ENCODE assay signal across 22 mouse cellular contexts in the genomic region with DNA sequence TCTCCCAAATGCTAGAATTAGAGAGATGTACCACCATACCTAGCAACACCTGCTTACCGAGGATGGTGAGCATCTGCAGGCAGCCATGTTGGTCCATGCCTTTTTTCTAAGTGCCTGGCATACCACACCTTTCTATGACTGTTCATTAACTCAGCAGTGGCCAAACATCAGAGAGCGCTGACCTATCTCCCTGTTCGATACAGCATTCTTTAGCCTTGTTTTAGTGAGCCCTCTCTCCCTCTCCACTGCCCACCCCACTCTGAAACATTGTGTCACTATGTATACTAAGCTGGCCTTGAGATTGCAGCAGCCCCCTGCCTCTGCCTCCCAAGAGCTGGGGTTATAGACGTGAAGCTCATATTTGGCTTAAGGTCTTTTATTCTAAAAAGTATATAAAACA. TPM values are rescaled to one million over a fixed set of nuclear protein-coding genes. Genes with fewer than 3 reads are reported as not detected.
A peak's percentile ranks its signal among the peaks of the same experiment; 100 is the strongest.
DNase-seq lines count a peak whose midpoint lies in the region; ATAC-seq and TF ChIP-seq lines count a peak whose summit lies in the region.
"Had no signal": no experiment of that assay in that cellular context is flagged by ENCODE, and none has a peak within 500 bp of the region (broad histone marks: within the 10 kb centered on the region; RNA-seq: fewer than 3 reads in every experiment).

No protein-coding gene starts in this region.

- H3K36me3 ChIP-seq in kidney, adult 2 months (ENCODE audit: control insufficient read depth, insufficient read depth, low read length), result no peaks in the 10 kb centered on the region
- no peaks in the 10 kb centered on the region for H3K36me3 ChIP-seq in kidney, embryonic 14.5 days (ENCODE audit: control insufficient read depth, insufficient read depth, low read length)
- H3K36me3 ChIP-seq in testis, adult 2 months (ENCODE audit: control insufficient read depth, insufficient read depth, low read length), result no peaks in the 10 kb centered on the region; the same call in 1 of the 2 replicates
- no peaks in the 10 kb centered on the region for H3K36me3 ChIP-seq in liver, embryonic 15.5 days (replicated peaks)
- 0 out of 2 replicates have a peak, but pooled peaks cover 3% of the 10 kb centered on the region for H3K36me3 ChIP-seq in limb, embryonic 10.5 days
- H3K36me3 ChIP-seq: embryonic facial prominence, embryonic 12.5 days; forebrain, embryonic 15.5 days; heart, embryonic 10.5 days had no signal

- H3K27ac ChIP-seq in kidney, adult 2 months (ENCODE audit: insufficient read depth, low read depth, low read length), result no peak overlapping the region
- no peak overlapping the region for H3K27ac ChIP-seq in kidney, embryonic 14.5 days (ENCODE audit: low read depth, low read length)
- H3K27ac ChIP-seq in testis, adult 2 months (ENCODE audit: control insufficient read depth, insufficient read depth, low read depth, low read length), result 0 out of 2 replicates have a peak overlapping the region, but pooled peaks have one; percentile 6
- H3K27ac ChIP-seq in liver, embryonic 15.5 days (replicated peaks), result no peak overlapping the region
- H3K27ac ChIP-seq in limb, embryonic 10.5 days, result no peak overlapping the region
- H3K27ac ChIP-seq: embryonic facial prominence, embryonic 12.5 days; forebrain, embryonic 15.5 days; heart, embryonic 10.5 days had no signal

- no peak for TF ChIP-seq POLR2A in kidney, adult 2 months (IDR thresholded peaks at IDR 0.05; ENCODE audit: low read depth, low read length)
- TF ChIP-seq POLR2A in testis, adult 2 months (IDR thresholded peaks at IDR 0.05; ENCODE audit: control insufficient read depth, low read depth, low read length), result no peak

- no peak overlapping the region for H3K9ac ChIP-seq in kidney, embryonic 14.5 days (ENCODE audit: low read depth, low read length)
- no peak overlapping the region for H3K9ac ChIP-seq in liver, embryonic 15.5 days
- H3K9ac ChIP-seq: embryonic facial prominence, embryonic 12.5 days; forebrain, embryonic 15.5 days had no signal

- H3K4me3 ChIP-seq in kidney, adult 2 months (ENCODE audit: insufficient read depth, low read depth, low read length), result no peak overlapping the region
- H3K4me3 ChIP-seq in kidney, embryonic 14.5 days (ENCODE audit: low read length), result no peak overlapping the region
- no peak overlapping the region for H3K4me3 ChIP-seq in testis, adult 2 months (ENCODE audit: control insufficient read depth, low read depth, low read length)
- no peak overlapping the region for H3K4me3 ChIP-seq in liver, embryonic 15.5 days (replicated peaks)
- no peak overlapping the region for H3K4me3 ChIP-seq in limb, embryonic 10.5 days
- H3K4me3 ChIP-seq: embryonic facial prominence, embryonic 12.5 days; forebrain, embryonic 15.5 days; heart, embryonic 10.5 days had no signal

- ATAC-seq in kidney, embryonic 14.5 days (ENCODE audit: low FRiP score, low TSS enrichment), result no peak
- ATAC-seq in liver, embryonic 15.5 days (ENCODE audit: insufficient read depth), result peak; percentile 56; the same call in 1 of the 2 replicates
- ATAC-seq: activated CD4-positive, CD25-positive, alpha-beta regulatory T cell, adult 4 months; forebrain, embryonic 15.5 days; Patski had no signal

- H3K9me3 ChIP-seq in kidney, embryonic 14.5 days (ENCODE audit: control insufficient read depth, low read length), result no peaks in the 10 kb centered on the region
- H3K9me3 ChIP-seq in liver, embryonic 15.5 days (replicated peaks), result no peaks in the 10 kb centered on the region
- H3K9me3 ChIP-seq in limb, embryonic 10.5 days (replicated peaks), result no peaks in the 10 kb centered on the region
- H3K9me3 ChIP-seq: embryonic facial prominence, embryonic 12.5 days; forebrain, embryonic 15.5 days; heart, embryonic 10.5 days had no signal

- TF ChIP-seq CTCF in kidney, adult 2 months (conservative IDR thresholded peaks at IDR 0.05; ENCODE audit: insufficient read depth, insufficient read length, low read depth, low read length), result no peak
- TF ChIP-seq CTCF in testis, adult 2 months (IDR thresholded peaks at IDR 0.05; ENCODE audit: control insufficient read depth, insufficient read depth, insufficient replicate concordance, low read depth, low read length), result no peak

- 44% methylated on average over 4 of the region's 4 CpGs for WGBS in kidney, adult 2 months
- WGBS in kidney, embryonic 14.5 days, result 89% methylated on average over 4 of the region's 4 CpGs
- WGBS in liver, embryonic 15.5 days (ENCODE audit: insufficient replicate concordance), result 60% methylated on average over 4 of the region's 4 CpGs
- WGBS in limb, embryonic 10.5 days, result 93% methylated on average over 4 of the region's 4 CpGs

- H3K27me3 ChIP-seq in kidney, adult 2 months (replicated peaks; ENCODE audit: control insufficient read depth, insufficient read depth, low read length), result no peaks in the 10 kb centered on the region
- no peaks in the 10 kb centered on the region for H3K27me3 ChIP-seq in kidney, embryonic 14.5 days (ENCODE audit: control insufficient read depth, insufficient read depth, low read length)
- H3K27me3 ChIP-seq in testis, adult 2 months (ENCODE audit: control insufficient read depth, insufficient read depth, low read length), result no peaks in the 10 kb centered on the region
- H3K27me3 ChIP-seq in liver, embryonic 15.5 days, result no peaks in the 10 kb centered on the region
- H3K27me3 ChIP-seq in limb, embryonic 10.5 days (ENCODE audit: low read depth, poor library complexity, severe bottlenecking), result no peaks in the 10 kb centered on the region
- H3K27me3 ChIP-seq: CH12.LX; embryonic facial prominence, embryonic 12.5 days; forebrain, embryonic 15.5 days; Patski had no signal

- H3K4me1 ChIP-seq in kidney, adult 2 months (ENCODE audit: control insufficient read depth, insufficient read depth, low read length), result peaks cover 5% of the 10 kb centered on the region; the same call in 1 of the 2 replicates
- H3K4me1 ChIP-seq in kidney, embryonic 14.5 days (ENCODE audit: control insufficient read depth, insufficient read depth, low read length), result peaks cover 7% of the 10 kb centered on the region; the same call in 1 of the 2 replicates
- H3K4me1 ChIP-seq in testis, adult 2 months (ENCODE audit: control insufficient read depth, insufficient read depth, low read length), result no peaks in the 10 kb centered on the region; the same call in 1 of the 2 replicates
- peaks cover 41% of the 10 kb centered on the region for H3K4me1 ChIP-seq in liver, embryonic 15.5 days (replicated peaks)
- H3K4me1 ChIP-seq in limb, embryonic 10.5 days, result 0 out of 2 replicates have a peak, but pooled peaks cover 3% of the 10 kb centered on the region

- DNase-seq in kidney, adult 2 months, result peak; percentile 65
- DNase-seq in testis, postnatal 10 days (ENCODE audit: low spot score), result no peak
- DNase-seq in gastrocnemius, postnatal 25 days, result no peak
- DNase-seq in limb, embryonic 10.5 days (ENCODE audit: low spot score), result no peak
- DNase-seq: cerebellum, adult 11-12 months; cerebellum, adult 9-10 months had no signal

- H3K4me2 ChIP-seq in kidney, embryonic 14.5 days (replicated peaks; ENCODE audit: low read depth, low read length), result no peak overlapping the region
- no peak overlapping the region for H3K4me2 ChIP-seq in liver, embryonic 15.5 days
- H3K4me2 ChIP-seq: embryonic facial prominence, embryonic 12.5 days; forebrain, embryonic 15.5 days had no signal

RNA-seq across cellular contexts. Expression of gene Bcr, which starts 6.7 kb away (rescaled TPM):
- polyA plus RNA-seq in kidney, adult 2 months (2012; rRNA removed), result 28.4 and 28.7 TPM in 2 replicates
- polyA plus RNA-seq in kidney, embryonic 14.5 days (2014; fragmentation: Nextera tagmentation; extraction: Ambion mirVana), result 9.2 and 10.0 TPM in 2 replicates
- 11.7 and 15.0 TPM in 2 replicates for polyA plus RNA-seq in testis, adult 2 months (2012; rRNA removed)
- polyA plus RNA-seq in liver, embryonic 15.5 days (2015; fragmentation: Nextera tagmentation; extraction: Ambion mirVana), result 1.3 and 1.9 TPM in 2 replicates
- 1 to 10 TPM; 3.6 to 4.8 TPM for total RNA-seq in gastrocnemius, postnatal 25 days (2021)
- 7.0 and 7.6 TPM in 2 replicates for polyA plus RNA-seq in limb, embryonic 10.5 days (2016; fragmentation: Nextera tagmentation; extraction: Ambion mirVana)

RNA-seq across cellular contexts. Expression of gene Rab36, which starts 16.8 kb away (rescaled TPM):
- polyA plus RNA-seq in kidney, adult 2 months (2012; rRNA removed), result 9.5 and 9.9 TPM in 2 replicates
- 9.6 and 11.8 TPM in 2 replicates for polyA plus RNA-seq in kidney, embryonic 14.5 days (2014; fragmentation: Nextera tagmentation; extraction: Ambion mirVana)
- polyA plus RNA-seq in testis, adult 2 months (2012; rRNA removed), result 29.3 and 35.3 TPM in 2 replicates
- polyA plus RNA-seq in liver, embryonic 15.5 days (2015; fragmentation: Nextera tagmentation; extraction: Ambion mirVana), result 1.7 and 2.1 TPM in 2 replicates
- under 1 TPM; 0.46 to 0.54 TPM for total RNA-seq in gastrocnemius, postnatal 25 days (2021)
- 10.6 and 13.2 TPM in 2 replicates for polyA plus RNA-seq in limb, embryonic 10.5 days (2016; fragmentation: Nextera tagmentation; extraction: Ambion mirVana)

RNA-seq across cellular contexts. Expression of gene Rsph14, which starts 21.3 kb away (rescaled TPM):
- polyA plus RNA-seq in kidney, adult 2 months (2012; rRNA removed), result not detected in 2 replicates
- polyA plus RNA-seq in kidney, embryonic 14.5 days (2014; fragmentation: Nextera tagmentation; extraction: Ambion mirVana), result not detected in 2 replicates
- polyA plus RNA-seq in testis, adult 2 months (2012; rRNA removed), result 43.2 and 43.4 TPM in 2 replicates
- not detected in 2 replicates for polyA plus RNA-seq in liver, embryonic 15.5 days (2015; fragmentation: Nextera tagmentation; extraction: Ambion mirVana)
- total RNA-seq in gastrocnemius, postnatal 25 days (2021), result not detected
- polyA plus RNA-seq in limb, embryonic 10.5 days (2016; fragmentation: Nextera tagmentation; extraction: Ambion mirVana), result not detected in 2 replicates
- total RNA-seq: CH12.LX; gastrocnemius, adult 8-10 months; gastrocnemius, postnatal 4 days; heart, adult 18-20 months; heart, postnatal 10 days; hematopoietic stem cell, adult 5-6 weeks had no signal
- polyA plus RNA-seq: activated CD4-positive, CD25-positive, alpha-beta regulatory T cell, adult 4 months; embryonic facial prominence, embryonic 12.5 days; forebrain, embryonic 11.5 days; heart, embryonic 10.5 days; heart, embryonic 14.5 days; Patski had no signal

Comparison
In these comparisons a context has a peak if more than half of its experiments do, and no peak if none do; other contexts are left out.
1. RNA of gene Rsph14, which starts 21.3 kb away (polyA plus RNA-seq): 43.2 to 43.4 TPM in testis, adult 2 months; not detected in liver, embryonic 15.5 days, not detected in kidney, adult 2 months, not detected in kidney, embryonic 14.5 days and not detected in limb, embryonic 10.5 days; every median in the first group is over 10 times any median in the second.